Mouse (Mus musculus): ENCODE measurements around the gene Bdnf. TPM values are rescaled to one million over a fixed set of nuclear protein-coding genes. Genes with fewer than 3 reads are reported as not detected.

Bdnf gene
- total and polyA plus RNA-seq, 2 experiments from 2014 or later: 5.6 to 7.6 TPM

GRCm38 (mm10) chr2:109725831-109726230 lies 51.3 kb downstream of the Bdnf start:
- Histone ChIP-seq H3K36me3 (ENCODE audit: insufficient read depth, low read length) (no peaks in the 10 kb centered on the region), H3K4me2 (ENCODE audit: low read depth, low read length) (no peak overlapping the region), H3K27ac (no peak overlapping the region), H3K27me3 (ENCODE audit: insufficient read depth, low read length) (no peaks in the 10 kb centered on the region), H3K4me3 (ENCODE audit: low read length) (no peak overlapping the region), H3K9me3 (ENCODE audit: low read length) (no peaks in the 10 kb centered on the region), H3K9ac (replicated peaks; ENCODE audit: low read length) (no peak overlapping the region), H3K4me1 (ENCODE audit: insufficient read depth, low read length) (no peaks in the 10 kb centered on the region)
- DNase-seq (ENCODE audit: low spot score): no peak
- no peak for ATAC-seq
- WGBS: 72% methylated on average over 6 of the region's 6 CpGs
- TF ChIP-seq CTCF (IDR thresholded peaks at IDR 0.05; ENCODE audit: low read depth): no peak

- WGBS: 97% methylated on average over 1 of the region's 1 CpGs
- no peak for TF ChIP-seq CTCF (IDR thresholded peaks at IDR 0.05; ENCODE audit: low read depth)
Observed at GRCm38 (mm10) chr2:109729221-109729620, 54.7 kb downstream of the Bdnf start.

GRCm38 (mm10) chr2:109733201-109734039 lies 58.9 kb downstream of the Bdnf start:
- Histone ChIP-seq H3K4me2 (ENCODE audit: low read depth, low read length) (no peak overlapping the region), H3K27me3 (ENCODE audit: insufficient read depth, low read length) (no peaks in the 10 kb centered on the region), H3K36me3 (ENCODE audit: insufficient read depth, low read length) (no peaks in the 10 kb centered on the region), H3K4me3 (ENCODE audit: low read length) (no peak overlapping the region), H3K9ac (replicated peaks; ENCODE audit: low read length) (no peak overlapping the region), H3K9me3 (ENCODE audit: low read length) (no peaks in the 10 kb centered on the region), H3K27ac (no peak overlapping the region), H3K4me1 (ENCODE audit: insufficient read depth, low read length) (no peaks in the 10 kb centered on the region)
- DNase-seq (ENCODE audit: low spot score): no peak
- 73% methylated on average over 9 of the region's 9 CpGs for WGBS
- no peak for ATAC-seq
- TF ChIP-seq CTCF (IDR thresholded peaks at IDR 0.05; ENCODE audit: low read depth): no peak

More at GRCm38 (mm10) chr2:109729221-109729620, 54.7 kb downstream of the Bdnf start:
- H3K9me3 ChIP-seq (ENCODE audit: low read length): no peaks in the 10 kb centered on the region
- H3K4me2 ChIP-seq (ENCODE audit: low read depth, low read length): no peak overlapping the region
- no peak for ATAC-seq
- H3K36me3 ChIP-seq (ENCODE audit: insufficient read depth, low read length): no peaks in the 10 kb centered on the region
- no peak for DNase-seq (ENCODE audit: low spot score)
- H3K9ac ChIP-seq (replicated peaks; ENCODE audit: low read length): no peak overlapping the region
- no peak overlapping the region for H3K4me3 ChIP-seq (ENCODE audit: low read length)
- H3K27ac ChIP-seq: no peak overlapping the region
- H3K27me3 ChIP-seq (ENCODE audit: insufficient read depth, low read length): no peaks in the 10 kb centered on the region
- H3K4me1 ChIP-seq (ENCODE audit: insufficient read depth, low read length): no peaks in the 10 kb centered on the region

- no peak overlapping the region for H3K4me2 ChIP-seq (ENCODE audit: low read depth, low read length)
- H3K27me3 ChIP-seq (ENCODE audit: insufficient read depth, low read length): no peaks in the 10 kb centered on the region
- H3K4me3 ChIP-seq (ENCODE audit: low read length): no peak overlapping the region
- no peaks in the 10 kb centered on the region for H3K4me1 ChIP-seq (ENCODE audit: insufficient read depth, low read length)
- no peak overlapping the region for H3K9ac ChIP-seq (replicated peaks; ENCODE audit: low read length)
- no peak overlapping the region for H3K27ac ChIP-seq
- H3K36me3 ChIP-seq (ENCODE audit: insufficient read depth, low read length): no peaks in the 10 kb centered on the region
- ATAC-seq (no peak), DNase-seq (ENCODE audit: low spot score) (no peak)
- TF ChIP-seq CTCF (IDR thresholded peaks at IDR 0.05; ENCODE audit: low read depth): no peak
- H3K9me3 ChIP-seq (ENCODE audit: low read length): no peaks in the 10 kb centered on the region
- 85% methylated on average over 3 of the region's 3 CpGs for WGBS
Observed at GRCm38 (mm10) chr2:109734228-109734627, 59.7 kb downstream of the Bdnf start.

GRCm38 (mm10) chr2:109734666-109735065 lies 60.2 kb downstream of the Bdnf start:
- no peak for DNase-seq (ENCODE audit: low spot score)
- H3K9me3 ChIP-seq (ENCODE audit: low read length): no peaks in the 10 kb centered on the region

GRCm38 (mm10) chr2:109735347-109735746 lies 60.8 kb downstream of the Bdnf start:
- no peak overlapping the region for H3K4me2 ChIP-seq (ENCODE audit: low read depth, low read length)
- H3K27ac ChIP-seq: no peak overlapping the region
- DNase-seq (ENCODE audit: low spot score) (peak; percentile 4), ATAC-seq (no peak)
- H3K4me3 ChIP-seq (ENCODE audit: low read length): no peak overlapping the region
- H3K9ac ChIP-seq (replicated peaks; ENCODE audit: low read length): no peak overlapping the region
- H3K36me3 ChIP-seq (ENCODE audit: insufficient read depth, low read length): no peaks in the 10 kb centered on the region
- TF ChIP-seq CTCF (IDR thresholded peaks at IDR 0.05; ENCODE audit: low read depth): no peak
- H3K9me3 ChIP-seq (ENCODE audit: low read length): no peaks in the 10 kb centered on the region
- no peaks in the 10 kb centered on the region for H3K27me3 ChIP-seq (ENCODE audit: insufficient read depth, low read length)
- WGBS: 56% methylated on average over 7 of the region's 7 CpGs
- H3K4me1 ChIP-seq (ENCODE audit: insufficient read depth, low read length): no peaks in the 10 kb centered on the region

More at GRCm38 (mm10) chr2:109734666-109735065, 60.2 kb downstream of the Bdnf start:
- no peak for TF ChIP-seq CTCF (IDR thresholded peaks at IDR 0.05; ENCODE audit: low read depth)
- no peak for ATAC-seq
- Histone ChIP-seq H3K27ac (no peak overlapping the region), H3K4me1 (ENCODE audit: insufficient read depth, low read length) (no peaks in the 10 kb centered on the region), H3K9ac (replicated peaks; ENCODE audit: low read length) (no peak overlapping the region), H3K27me3 (ENCODE audit: insufficient read depth, low read length) (no peaks in the 10 kb centered on the region), H3K36me3 (ENCODE audit: insufficient read depth, low read length) (no peaks in the 10 kb centered on the region), H3K4me3 (ENCODE audit: low read length) (no peak overlapping the region), H3K4me2 (ENCODE audit: low read depth, low read length) (no peak overlapping the region)
- WGBS: 88% methylated on average over 6 of the region's 6 CpGs

GRCm38 (mm10) chr2:109736306-109736705 lies 61.8 kb downstream of the Bdnf start:
- 84% methylated on average over 2 of the region's 2 CpGs for WGBS
- DNase-seq (ENCODE audit: low spot score) (no peak), ATAC-seq (no peak)
- Histone ChIP-seq H3K9ac (replicated peaks; ENCODE audit: low read length) (no peak overlapping the region), H3K36me3 (ENCODE audit: insufficient read depth, low read length) (no peaks in the 10 kb centered on the region), H3K4me1 (ENCODE audit: insufficient read depth, low read length) (no peaks in the 10 kb centered on the region), H3K27ac (no peak overlapping the region), H3K9me3 (ENCODE audit: low read length) (no peaks in the 10 kb centered on the region), H3K27me3 (ENCODE audit: insufficient read depth, low read length) (no peaks in the 10 kb centered on the region), H3K4me2 (ENCODE audit: low read depth, low read length) (no peak overlapping the region), H3K4me3 (ENCODE audit: low read length) (no peak overlapping the region)
- no peak for TF ChIP-seq CTCF (IDR thresholded peaks at IDR 0.05; ENCODE audit: low read depth)

Data from hindbrain, postnatal 0 days (tissue).